Comparison of ENCODE assay signal across 26 mouse cellular contexts in the genomic region with DNA sequence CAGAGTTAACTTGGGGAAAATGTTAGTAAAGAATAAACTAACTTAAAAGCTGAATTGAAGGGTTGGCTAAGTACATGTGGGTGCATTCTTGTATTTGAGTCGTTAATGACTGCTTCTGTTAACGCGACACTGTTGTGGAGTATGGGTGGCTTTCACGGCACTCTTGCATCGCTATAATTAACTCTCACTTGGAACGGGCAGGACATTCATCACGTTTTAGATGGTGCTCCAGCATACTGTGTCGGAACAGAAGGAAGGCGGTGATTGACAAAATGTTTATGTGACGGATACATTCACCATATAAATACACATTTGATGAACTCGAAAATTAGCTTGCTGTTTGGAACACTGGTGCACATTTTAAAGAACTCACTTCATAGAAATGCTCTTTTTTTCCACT. TPM values are rescaled to one million over a fixed set of nuclear protein-coding genes. Genes with fewer than 3 reads are reported as not detected.
DNase-seq lines count a peak whose midpoint lies in the region; ATAC-seq and TF ChIP-seq lines count a peak whose summit lies in the region.
"Had no signal": no experiment of that assay in that cellular context is flagged by ENCODE, and none has a peak within 500 bp of the region (broad histone marks: within the 10 kb centered on the region; RNA-seq: fewer than 3 reads in every experiment).

No protein-coding gene starts in this region.

- H3K27ac ChIP-seq in forebrain, embryonic 13.5 days = no peak overlapping the region
- no peak overlapping the region for H3K27ac ChIP-seq in forebrain, embryonic 12.5 days
- H3K27ac ChIP-seq in heart, embryonic 15.5 days = no peak overlapping the region
- H3K27ac ChIP-seq in heart, embryonic 11.5 days (ENCODE audit: low read depth, low read length) = no peak overlapping the region
- H3K27ac ChIP-seq in lung, embryonic 14.5 days (ENCODE audit: low read depth) = no peak overlapping the region
- H3K27ac ChIP-seq in kidney, adult 2 months (ENCODE audit: insufficient read depth, low read depth, low read length) = no peak overlapping the region
- H3K27ac ChIP-seq: embryonic facial prominence, embryonic 10.5 days; gastrocnemius, adult 2 months; hindbrain, embryonic 12.5 days had no signal

- H3K27me3 ChIP-seq in forebrain, embryonic 13.5 days = no peaks in the 10 kb centered on the region
- no peaks in the 10 kb centered on the region for H3K27me3 ChIP-seq in forebrain, embryonic 12.5 days
- no peaks in the 10 kb centered on the region for H3K27me3 ChIP-seq in heart, embryonic 15.5 days
- no peaks in the 10 kb centered on the region for H3K27me3 ChIP-seq in heart, embryonic 11.5 days (ENCODE audit: control insufficient read depth, insufficient read depth, low read length)
- H3K27me3 ChIP-seq in lung, embryonic 14.5 days (ENCODE audit: insufficient read depth, low read length) = no peaks in the 10 kb centered on the region
- H3K27me3 ChIP-seq in kidney, adult 2 months (replicated peaks; ENCODE audit: control insufficient read depth, insufficient read depth, low read length) = no peaks in the 10 kb centered on the region
- H3K27me3 ChIP-seq: hindbrain, embryonic 12.5 days had no signal

- no peaks in the 10 kb centered on the region for H3K36me3 ChIP-seq in forebrain, embryonic 13.5 days (ENCODE audit: poor library complexity, severe bottlenecking)
- H3K36me3 ChIP-seq in forebrain, embryonic 12.5 days (replicated peaks) = no peaks in the 10 kb centered on the region
- H3K36me3 ChIP-seq in heart, embryonic 15.5 days = no peaks in the 10 kb centered on the region
- no peaks in the 10 kb centered on the region for H3K36me3 ChIP-seq in heart, embryonic 11.5 days (ENCODE audit: control insufficient read depth, insufficient read depth, low read length)
- H3K36me3 ChIP-seq in lung, embryonic 14.5 days (ENCODE audit: insufficient read depth) = no peaks in the 10 kb centered on the region
- H3K36me3 ChIP-seq in kidney, adult 2 months (ENCODE audit: control insufficient read depth, insufficient read depth, low read length) = no peaks in the 10 kb centered on the region
- H3K36me3 ChIP-seq: embryonic facial prominence, embryonic 10.5 days; G1E; hindbrain, embryonic 12.5 days had no signal

- H3K9me3 ChIP-seq in forebrain, embryonic 13.5 days (replicated peaks) = no peaks in the 10 kb centered on the region
- no peaks in the 10 kb centered on the region for H3K9me3 ChIP-seq in forebrain, embryonic 12.5 days
- no peaks in the 10 kb centered on the region for H3K9me3 ChIP-seq in heart, embryonic 15.5 days (replicated peaks)
- no peaks in the 10 kb centered on the region for H3K9me3 ChIP-seq in heart, embryonic 11.5 days (replicated peaks; ENCODE audit: control insufficient read depth, low read length)
- H3K9me3 ChIP-seq in lung, embryonic 14.5 days (ENCODE audit: low read depth, low read length) = no peaks in the 10 kb centered on the region
- H3K9me3 ChIP-seq: embryonic facial prominence, embryonic 10.5 days; hindbrain, embryonic 12.5 days had no signal

- peak; percentile 76 for ATAC-seq in forebrain, embryonic 13.5 days
- no peak for ATAC-seq in forebrain, embryonic 12.5 days (ENCODE audit: low FRiP score)
- no peak for ATAC-seq in heart, embryonic 15.5 days (replicated peaks; ENCODE audit: insufficient number of reproducible peaks, insufficient read depth, low FRiP score, low read depth)
- ATAC-seq in heart, embryonic 11.5 days (replicated peaks; ENCODE audit: insufficient number of reproducible peaks, low FRiP score, low TSS enrichment) = no peak
- peak; percentile 76 for ATAC-seq in lung, embryonic 14.5 days (ENCODE audit: insufficient read depth)
- ATAC-seq: CD4-positive, CD25-positive, alpha-beta regulatory T cell, adult 4 months; hindbrain, embryonic 16.5 days; inflammation-experienced regulatory T-cells, adult 6 months; intestine, postnatal 0 days had no signal

- H3K4me3 ChIP-seq in forebrain, embryonic 13.5 days = no peak overlapping the region
- H3K4me3 ChIP-seq in forebrain, embryonic 12.5 days (replicated peaks) = no peak overlapping the region
- no peak overlapping the region for H3K4me3 ChIP-seq in heart, embryonic 15.5 days
- no peak overlapping the region for H3K4me3 ChIP-seq in heart, embryonic 11.5 days (ENCODE audit: low read depth, low read length)
- no peak overlapping the region for H3K4me3 ChIP-seq in lung, embryonic 14.5 days (ENCODE audit: low read depth, low read length)
- no peak overlapping the region for H3K4me3 ChIP-seq in kidney, adult 2 months (ENCODE audit: insufficient read depth, low read depth, low read length)
- H3K4me3 ChIP-seq: embryonic facial prominence, embryonic 10.5 days; gastrocnemius, adult 2 months; hindbrain, embryonic 12.5 days had no signal

- H3K4me2 ChIP-seq in forebrain, embryonic 13.5 days = no peak overlapping the region
- no peak overlapping the region for H3K4me2 ChIP-seq in forebrain, embryonic 12.5 days
- 0 out of 2 replicates have a peak overlapping the region, but pooled peaks have one; percentile 21 for H3K4me2 ChIP-seq in heart, embryonic 15.5 days
- no peak overlapping the region for H3K4me2 ChIP-seq in heart, embryonic 11.5 days
- H3K4me2 ChIP-seq in lung, embryonic 14.5 days = 0 out of 2 replicates have a peak overlapping the region, but pooled peaks have one; percentile 3
- H3K4me2 ChIP-seq: hindbrain, embryonic 12.5 days had no signal

- no peak for TF ChIP-seq CTCF in lung, embryonic 14.5 days (IDR thresholded peaks at IDR 0.05; ENCODE audit: low read depth)
- TF ChIP-seq CTCF in kidney, adult 2 months (conservative IDR thresholded peaks at IDR 0.05; ENCODE audit: insufficient read depth, insufficient read length, low read depth, low read length) = no peak

- TF ChIP-seq POLR2A in kidney, adult 2 months (IDR thresholded peaks at IDR 0.05; ENCODE audit: low read depth, low read length) = no peak

- WGBS in forebrain, embryonic 13.5 days = 51% methylated on average over 11 of the region's 11 CpGs
- WGBS in forebrain, embryonic 12.5 days = 69% methylated on average over 11 of the region's 11 CpGs
- 40% methylated on average over 11 of the region's 11 CpGs for WGBS in heart, embryonic 15.5 days
- 58% methylated on average over 11 of the region's 11 CpGs for WGBS in heart, embryonic 11.5 days (ENCODE audit: insufficient replicate concordance)
- WGBS in lung, embryonic 14.5 days = 35% methylated on average over 11 of the region's 11 CpGs
- 49% methylated on average over 11 of the region's 11 CpGs for WGBS in kidney, adult 2 months

- H3K9ac ChIP-seq in forebrain, embryonic 13.5 days = no peak overlapping the region
- no peak overlapping the region for H3K9ac ChIP-seq in forebrain, embryonic 12.5 days
- no peak overlapping the region for H3K9ac ChIP-seq in heart, embryonic 15.5 days
- H3K9ac ChIP-seq in heart, embryonic 11.5 days (ENCODE audit: low read depth, low read length) = no peak overlapping the region
- H3K9ac ChIP-seq in lung, embryonic 14.5 days = no peak overlapping the region
- H3K9ac ChIP-seq: hindbrain, embryonic 12.5 days had no signal

- no peaks in the 10 kb centered on the region for H3K4me1 ChIP-seq in forebrain, embryonic 13.5 days
- H3K4me1 ChIP-seq in forebrain, embryonic 12.5 days = no peaks in the 10 kb centered on the region
- 0 out of 2 replicates have a peak, but pooled peaks cover 3% of the 10 kb centered on the region for H3K4me1 ChIP-seq in heart, embryonic 15.5 days (replicated peaks)
- H3K4me1 ChIP-seq in heart, embryonic 11.5 days (ENCODE audit: control insufficient read depth, insufficient read depth, low read length) = no peaks in the 10 kb centered on the region
- no peaks in the 10 kb centered on the region for H3K4me1 ChIP-seq in lung, embryonic 14.5 days (ENCODE audit: insufficient read depth)
- no peaks in the 10 kb centered on the region for H3K4me1 ChIP-seq in kidney, adult 2 months (ENCODE audit: control insufficient read depth, insufficient read depth, low read length)
- H3K4me1 ChIP-seq: embryonic facial prominence, embryonic 10.5 days; hindbrain, embryonic 12.5 days had no signal

- peak; percentile 50 for DNase-seq in lung, embryonic 14.5 days
- DNase-seq in lung, postnatal 25 days (ENCODE audit: low spot score) = no peak
- peak; percentile 26 for DNase-seq in brain, embryonic 18.5 days (ENCODE audit: low read depth, low spot score)
- DNase-seq in kidney, adult 2 months = no peak
- DNase-seq: adrenal gland, adult 8-10 months; adrenal gland, postnatal 36 days; B cell, adult 2 months; cerebellum, adult 18-20 months; cerebellum, adult 9-11 months; cerebellum, postnatal 36 days; gastrocnemius, adult 2 months; gastrocnemius, postnatal 25 days; heart, postnatal 4 days; kidney, adult 9 months had no signal

RNA-seq across cellular contexts. Expression of gene A730009L09Rik, which starts 29.0 kb away (rescaled TPM):
- not detected in 2 replicates for polyA plus RNA-seq in forebrain, embryonic 13.5 days (2015; fragmentation: Nextera tagmentation; extraction: Ambion mirVana)
- not detected in 2 replicates for polyA plus RNA-seq in forebrain, embryonic 12.5 days (2016; fragmentation: Nextera tagmentation; extraction: Ambion mirVana)
- polyA plus RNA-seq in heart, embryonic 15.5 days (2015; fragmentation: Nextera tagmentation; extraction: Ambion mirVana) = not detected in 2 replicates
- not detected in 2 replicates for polyA plus RNA-seq in heart, embryonic 11.5 days (2014; fragmentation: Nextera tagmentation; extraction: Ambion mirVana)
- polyA plus RNA-seq in lung, embryonic 14.5 days (2014; fragmentation: Nextera tagmentation; extraction: Ambion mirVana) = not detected in 2 replicates
- not detected in 2 replicates for polyA plus RNA-seq in kidney, adult 2 months (2012; rRNA removed)
- polyA plus RNA-seq: CD4-positive, CD25-positive, alpha-beta regulatory T cell, adult 4 months; embryonic facial prominence, embryonic 10.5 days; embryonic facial prominence, embryonic 14.5 days; G1E; hindbrain, embryonic 12.5 days; inflammation-experienced regulatory T-cells, adult 6 months; intestine, postnatal 0 days had no signal

Comparison
In these comparisons a context has a peak if more than half of its experiments do, and no peak if none do; other contexts are left out.
1. ATAC-seq: peak in forebrain, embryonic 13.5 days (single experiment) and lung, embryonic 14.5 days (single experiment); none in forebrain, embryonic 12.5 days (single experiment), heart, embryonic 15.5 days (single experiment) and heart, embryonic 11.5 days (single experiment).
2. H3K4me2 ChIP-seq: peak in heart, embryonic 15.5 days (single experiment) and lung, embryonic 14.5 days (single experiment); none in forebrain, embryonic 13.5 days (single experiment), forebrain, embryonic 12.5 days (single experiment) and heart, embryonic 11.5 days (single experiment).
3. DNase-seq: peak in lung, embryonic 14.5 days (single experiment) and brain, embryonic 18.5 days (single experiment); none in lung, postnatal 25 days (single experiment) and kidney, adult 2 months (single experiment).